23 mouse cellular contexts compared by ENCODE assay signal in the genomic region with DNA sequence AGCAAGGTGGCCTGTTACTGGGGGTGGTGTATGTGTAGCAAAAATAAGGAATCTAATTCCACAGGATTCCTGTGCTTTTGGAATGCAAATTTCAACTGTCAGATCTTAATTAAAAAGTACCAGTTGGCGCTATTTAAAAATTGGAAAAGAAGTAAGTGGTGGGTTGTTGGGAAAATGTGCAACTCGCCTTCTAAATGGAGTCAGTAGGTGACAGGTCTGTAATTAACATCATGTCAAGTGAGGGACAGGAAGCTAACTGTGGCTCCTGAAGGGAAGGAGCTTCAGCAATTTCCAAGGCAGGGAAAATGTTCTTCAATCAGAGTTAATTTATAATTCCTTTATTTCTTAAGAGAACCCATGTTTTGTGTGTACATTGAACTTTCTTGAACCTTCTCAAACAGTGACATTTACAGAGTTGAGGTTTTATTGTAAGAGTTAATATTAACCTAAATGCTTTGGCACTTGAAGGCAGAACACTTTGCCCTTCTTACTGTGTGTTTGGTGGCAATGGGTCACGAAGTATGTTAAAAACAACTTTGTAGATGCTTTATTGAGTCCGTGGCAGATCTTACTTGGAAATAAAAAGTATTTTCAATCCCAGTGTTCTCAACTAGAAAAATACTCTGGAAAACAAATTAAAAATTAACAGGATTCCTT.
DNase-seq lines count a peak whose midpoint lies in the region; ATAC-seq lines count a peak whose summit lies in the region.
"Had no signal": no experiment of that assay in that cellular context is flagged by ENCODE, and none has a peak within 500 bp of the region (broad histone marks: within the 10 kb centered on the region; RNA-seq: fewer than 3 reads in every experiment).

No protein-coding gene starts in this region.

- WGBS in forebrain, embryonic 16.5 days = 41% methylated on average over 4 of the region's 4 CpGs
- 69% methylated on average over 4 of the region's 4 CpGs for WGBS in forebrain, embryonic 12.5 days
- WGBS in kidney, embryonic 15.5 days = 60% methylated on average over 4 of the region's 4 CpGs

- no peaks in the 10 kb centered on the region for H3K36me3 ChIP-seq in forebrain, embryonic 16.5 days (ENCODE audit: control insufficient read depth, insufficient read depth)
- no peaks in the 10 kb centered on the region for H3K36me3 ChIP-seq in forebrain, embryonic 12.5 days (replicated peaks)
- no peaks in the 10 kb centered on the region for H3K36me3 ChIP-seq in kidney, embryonic 15.5 days
- H3K36me3 ChIP-seq: embryonic facial prominence, embryonic 15.5 days; forebrain, embryonic 10.5 days; heart, embryonic 10.5 days; hindbrain, embryonic 12.5 days had no signal

- peak; percentile 57 for DNase-seq in kidney, adult 9 months
- DNase-seq in brain, adult 2 months (ENCODE audit: low read depth, low spot score) = peak; percentile 36
- DNase-seq in kidney, postnatal 14 days = peak; percentile 21
- DNase-seq: adrenal gland, postnatal 14 days; cerebellum, adult 2 months; cerebellum, postnatal 14 days; embryo, embryonic 11 days; gastrocnemius, postnatal 10 days; heart, adult 18-20 months; heart, postnatal 10 days; heart, postnatal 4 days had no signal

- H3K4me2 ChIP-seq in forebrain, embryonic 16.5 days (ENCODE audit: low read length) = no peak overlapping the region
- H3K4me2 ChIP-seq in forebrain, embryonic 12.5 days = no peak overlapping the region
- no peak overlapping the region for H3K4me2 ChIP-seq in kidney, embryonic 15.5 days
- H3K4me2 ChIP-seq: embryonic facial prominence, embryonic 15.5 days; hindbrain, embryonic 12.5 days had no signal

- H3K27me3 ChIP-seq in forebrain, embryonic 16.5 days (replicated peaks; ENCODE audit: control insufficient read depth, insufficient read depth, low read length) = no peaks in the 10 kb centered on the region
- no peaks in the 10 kb centered on the region for H3K27me3 ChIP-seq in forebrain, embryonic 12.5 days
- H3K27me3 ChIP-seq in kidney, embryonic 15.5 days = no peaks in the 10 kb centered on the region
- H3K27me3 ChIP-seq: CH12.LX; embryonic facial prominence, embryonic 15.5 days; hindbrain, embryonic 12.5 days; Patski had no signal

- ATAC-seq in forebrain, embryonic 16.5 days = peak; percentile 66
- no peak for ATAC-seq in forebrain, embryonic 12.5 days (ENCODE audit: low FRiP score)
- no peak for ATAC-seq in kidney, embryonic 15.5 days (replicated peaks; ENCODE audit: low FRiP score)
- ATAC-seq: activated CD4-positive, CD25-positive, alpha-beta regulatory T cell, adult 4 months; hindbrain, embryonic 16.5 days; Patski had no signal

- H3K9ac ChIP-seq in forebrain, embryonic 16.5 days (replicated peaks; ENCODE audit: low read depth, low read length) = no peak overlapping the region
- no peak overlapping the region for H3K9ac ChIP-seq in forebrain, embryonic 12.5 days
- no peak overlapping the region for H3K9ac ChIP-seq in kidney, embryonic 15.5 days
- H3K9ac ChIP-seq: embryonic facial prominence, embryonic 15.5 days; hindbrain, embryonic 12.5 days had no signal

- H3K9me3 ChIP-seq in forebrain, embryonic 16.5 days (ENCODE audit: control insufficient read depth, low read length) = no peaks in the 10 kb centered on the region
- no peaks in the 10 kb centered on the region for H3K9me3 ChIP-seq in forebrain, embryonic 12.5 days
- no peaks in the 10 kb centered on the region for H3K9me3 ChIP-seq in kidney, embryonic 15.5 days (replicated peaks)
- H3K9me3 ChIP-seq: embryonic facial prominence, embryonic 15.5 days; forebrain, embryonic 10.5 days; heart, embryonic 10.5 days; hindbrain, embryonic 12.5 days had no signal

- peaks cover 4% of the 10 kb centered on the region; the same call in 1 of the 2 replicates for H3K4me1 ChIP-seq in forebrain, embryonic 16.5 days (replicated peaks; ENCODE audit: control insufficient read depth, insufficient read depth, low read length)
- H3K4me1 ChIP-seq in forebrain, embryonic 12.5 days = no peaks in the 10 kb centered on the region
- H3K4me1 ChIP-seq in kidney, embryonic 15.5 days = no peaks in the 10 kb centered on the region
- H3K4me1 ChIP-seq: embryonic facial prominence, embryonic 15.5 days; forebrain, embryonic 10.5 days; heart, embryonic 10.5 days; hindbrain, embryonic 12.5 days had no signal

- H3K27ac ChIP-seq in forebrain, embryonic 16.5 days (ENCODE audit: low read length) = no peak overlapping the region
- no peak overlapping the region for H3K27ac ChIP-seq in forebrain, embryonic 12.5 days
- H3K27ac ChIP-seq in kidney, embryonic 15.5 days = no peak overlapping the region
- H3K27ac ChIP-seq: embryonic facial prominence, embryonic 15.5 days; forebrain, embryonic 10.5 days; heart, embryonic 10.5 days; hindbrain, embryonic 12.5 days had no signal

- no peak overlapping the region for H3K4me3 ChIP-seq in forebrain, embryonic 16.5 days (replicated peaks; ENCODE audit: low read length)
- no peak overlapping the region for H3K4me3 ChIP-seq in forebrain, embryonic 12.5 days (replicated peaks)
- H3K4me3 ChIP-seq in kidney, embryonic 15.5 days (replicated peaks) = no peak overlapping the region
- H3K4me3 ChIP-seq: embryonic facial prominence, embryonic 15.5 days; erythroblast, embryonic 14.5 days; forebrain, embryonic 10.5 days; heart, embryonic 10.5 days; hindbrain, embryonic 12.5 days had no signal
